Mouse (Mus musculus): ENCODE measurements around the gene Tmem86a.

The Tmem86a gene

DNA sequence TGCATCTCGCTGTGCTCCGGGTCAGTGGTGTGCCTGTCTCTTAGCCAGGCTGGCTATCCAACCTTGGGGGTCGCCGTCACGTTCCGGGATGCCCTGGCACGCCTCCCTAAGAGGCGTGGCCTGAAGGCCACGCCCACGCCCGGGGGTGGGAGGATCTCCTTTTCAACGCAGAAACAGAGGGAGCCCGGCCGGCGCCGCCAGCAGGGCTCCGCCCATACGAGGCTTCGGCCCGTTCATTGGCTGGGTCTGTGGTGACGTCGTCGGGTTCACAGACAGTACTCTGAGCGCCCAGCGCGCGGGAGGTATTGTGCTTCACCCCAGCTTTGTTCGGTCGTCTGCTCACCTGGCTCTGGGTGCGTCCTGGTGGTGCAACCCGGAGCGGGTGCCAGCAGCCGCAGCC is at the start of gene Tmem86a:
TSS of gene Tmem86a (plus strand) at position 236 of the 400 bp plus-strand sequence.
- in situ Hi-C loops (cut with MboI, MseI) = no loop called here

- in situ Hi-C loops (cut with MboI, MseI) = no loop called here
Observed at GRCm38 (mm10) chr7:47000644-47000983, 49.8 kb upstream of the Tmem86a start.

- in situ Hi-C loops (cut with MboI, MseI) = no loop called here
Observed at GRCm38 (mm10) chr7:47001125-47001899, 49.1 kb upstream of the Tmem86a start.

DNA sequence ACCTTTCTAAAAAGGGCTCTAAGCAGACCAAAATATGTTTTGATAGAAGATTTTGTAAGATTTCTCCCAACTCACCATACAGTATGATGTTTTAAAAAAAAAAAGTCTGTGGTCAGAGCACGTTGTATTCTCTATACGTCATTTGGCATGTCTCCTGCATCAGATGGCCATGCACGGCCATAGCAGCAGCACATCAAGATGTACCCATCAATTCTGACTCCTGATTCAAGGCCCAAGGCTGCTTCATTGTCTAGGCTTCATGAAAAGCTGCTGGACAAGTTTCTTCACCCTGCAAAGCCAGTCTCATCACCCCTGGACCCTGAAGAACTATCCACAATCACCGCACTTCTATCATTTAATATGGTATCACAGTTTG is 48.5 kb upstream of the Tmem86a start:
- in situ Hi-C loops (cut with MboI, MseI) = no loop called here

- in situ Hi-C loops (cut with MboI, MseI) = no loop called here
Observed at GRCm38 (mm10) chr7:47003411-47004115, 46.8 kb upstream of the Tmem86a start.

GRCm38 (mm10) chr7:47007109-47007780 is 43.2 kb upstream of the Tmem86a start:
- in situ Hi-C loops (cut with MboI, MseI) = loop anchor here (5.0 kb wide), 2 partner anchors 45 to 85 kb away; no protein-coding TSS in a partner anchor

DNA sequence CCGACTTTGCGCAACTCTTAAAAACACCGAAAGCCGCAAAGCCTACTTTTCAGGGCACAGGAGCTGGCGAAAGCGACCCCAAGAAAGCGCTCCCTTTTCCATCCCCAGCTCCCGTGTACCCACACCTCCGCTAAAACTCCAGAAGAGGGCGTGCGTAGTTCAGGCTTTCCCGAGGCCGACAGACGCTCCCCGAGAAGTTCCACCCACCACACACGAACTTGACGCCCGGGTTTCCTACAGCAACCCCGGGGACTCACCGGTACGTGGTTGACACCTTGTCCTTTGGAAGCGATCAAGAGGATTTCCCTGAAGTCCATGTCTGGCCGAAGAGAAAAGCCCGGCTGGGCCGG is 42.6 kb upstream of the Tmem86a start:
- in situ Hi-C loops (cut with MboI, MseI) = loop anchor here (5.0 kb wide), 2 partner anchors 45 to 85 kb away; no protein-coding TSS in a partner anchor

- in situ Hi-C loops (cut with MboI, MseI) = loop anchor here (5.0 kb wide), 2 partner anchors 46 to 86 kb away; no protein-coding TSS in a partner anchor
Observed at GRCm38 (mm10) chr7:47008168-47008993, 42.0 kb upstream of the Tmem86a start, which contains the start of gene Spty2d1. Gene Spty2d1, minus strand, starts transcription at chr7:47008411.

DNA sequence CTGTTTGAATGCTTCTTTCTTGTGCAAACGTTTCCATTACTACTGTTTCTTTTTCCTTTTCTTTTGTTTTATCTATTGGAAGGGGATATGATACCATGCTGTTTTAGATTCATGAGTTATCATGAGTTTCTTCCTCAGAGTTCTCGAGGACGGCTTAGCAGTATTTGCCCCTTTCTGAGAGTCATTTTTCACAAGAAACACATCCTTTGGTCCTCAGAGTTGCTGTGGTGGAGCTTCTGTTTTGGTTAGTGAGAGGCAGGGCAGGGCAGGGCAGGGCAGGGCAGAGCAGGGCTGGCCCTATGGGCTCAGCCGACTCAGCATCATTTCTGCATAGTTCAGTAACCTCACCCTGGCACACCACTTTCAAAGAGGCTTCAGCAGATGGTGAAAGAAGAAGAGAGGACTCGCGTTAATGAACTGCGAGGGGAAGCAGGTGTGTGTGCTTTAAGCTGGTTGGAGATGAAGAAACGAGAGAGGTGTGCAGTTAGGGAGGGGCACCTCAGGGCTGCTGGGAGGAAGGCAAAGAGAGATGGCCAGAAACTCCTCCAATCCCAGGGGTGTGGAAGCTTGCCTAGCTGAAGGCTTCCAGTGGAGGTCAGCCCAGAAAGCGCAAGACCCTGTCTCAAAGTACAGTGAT is 37.2 kb upstream of the Tmem86a start:
- in situ Hi-C loops (cut with MboI, MseI) = no loop called here

DNA sequence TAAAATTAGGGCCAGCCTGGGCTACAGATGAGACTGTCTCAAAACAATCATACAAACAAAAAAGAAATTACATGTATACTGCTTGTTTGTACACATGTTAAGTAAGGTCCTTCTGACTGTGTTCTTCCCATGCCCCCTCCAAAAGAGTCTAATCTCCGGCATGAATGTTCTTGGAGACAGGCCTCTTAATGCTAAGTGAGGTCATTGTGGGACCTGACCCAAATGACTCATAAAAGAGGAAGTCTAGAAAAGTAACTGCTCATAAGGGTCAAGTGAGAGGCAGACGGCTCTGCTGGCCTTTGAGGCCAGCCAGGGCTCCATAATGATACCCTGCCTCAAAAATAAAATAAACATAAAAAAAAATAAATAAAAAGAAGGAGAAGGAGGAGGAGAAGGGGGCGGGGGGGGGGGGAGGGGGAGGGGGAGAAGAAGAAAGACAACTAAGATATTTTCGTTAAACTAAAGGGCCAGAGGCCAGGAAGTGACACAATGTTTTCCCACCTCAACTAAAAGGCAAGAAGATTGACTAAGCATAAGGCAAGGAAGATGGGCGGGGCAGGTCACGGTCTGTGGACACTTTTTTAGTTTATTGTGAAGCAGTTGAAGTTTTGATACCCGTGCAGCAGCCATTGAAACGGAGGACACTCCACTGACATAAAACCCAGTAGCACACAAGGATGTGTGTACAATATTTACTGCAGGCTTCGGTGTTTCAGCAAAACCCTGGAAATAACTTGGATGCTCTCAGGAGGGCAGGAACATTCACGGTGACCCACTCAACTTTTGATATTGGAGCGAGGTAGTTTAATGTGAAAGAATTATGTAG is 35.6 kb upstream of the Tmem86a start:
- in situ Hi-C loops (cut with MboI, MseI) = no loop called here

GRCm38 (mm10) chr7:47015390-47016065 is 34.9 kb upstream of the Tmem86a start:
- in situ Hi-C loops (cut with MboI, MseI) = no loop called here

DNA sequence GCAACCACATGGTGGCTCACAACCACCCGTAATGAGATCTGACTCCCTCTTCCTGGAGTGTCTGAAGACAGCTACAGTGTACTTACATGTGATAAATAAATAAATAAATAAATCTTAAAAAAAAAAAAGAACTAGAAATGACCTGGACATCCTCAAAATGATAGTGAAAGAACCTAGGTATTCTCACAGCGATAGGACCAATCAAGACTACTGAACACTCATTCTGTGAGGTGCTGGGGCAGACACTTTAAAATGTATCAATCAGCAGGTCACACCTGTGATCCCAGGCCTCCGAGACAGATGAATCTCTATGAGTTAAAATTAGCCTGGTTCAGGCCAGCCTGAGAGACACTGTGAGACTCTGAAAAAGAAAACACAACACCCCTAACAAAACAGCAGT is 33.8 kb upstream of the Tmem86a start:
- in situ Hi-C loops (cut with MboI, MseI) = no loop called here

- in situ Hi-C loops (cut with MboI, MseI) = no loop called here
Observed at GRCm38 (mm10) chr7:47017146-47017545, 33.3 kb upstream of the Tmem86a start.

DNA sequence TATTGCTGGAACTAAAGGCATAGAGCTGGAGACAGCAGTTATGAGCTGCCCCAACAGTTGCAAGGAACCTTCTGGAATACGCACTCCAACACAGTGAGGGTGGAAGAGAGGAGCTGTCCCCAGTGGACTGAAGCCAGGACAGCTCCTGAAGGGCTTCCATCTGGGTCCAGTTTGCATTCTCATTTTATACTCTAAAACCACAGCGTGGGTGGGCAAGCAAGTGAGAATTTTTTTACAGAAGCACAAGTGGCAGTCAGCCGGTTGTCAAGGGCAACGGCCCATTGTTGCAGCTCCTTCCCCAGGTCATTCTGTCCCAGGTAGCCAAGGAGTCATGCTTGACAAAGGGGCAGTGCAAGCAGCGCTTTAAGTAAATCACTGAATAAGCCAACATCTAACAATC is 30.8 kb upstream of the Tmem86a start:
- in situ Hi-C loops (cut with MboI, MseI) = loop anchor here (5.0 kb wide), 2 partner anchors 83 to 123 kb away; no protein-coding TSS in a partner anchor

GRCm38 (mm10) chr7:47020956-47021355 is 29.4 kb upstream of the Tmem86a start:
- in situ Hi-C loops (cut with MboI, MseI) = loop anchor here (5.0 kb wide), 2 partner anchors 81 to 121 kb away; no protein-coding TSS in a partner anchor

- in situ Hi-C loops (cut with MboI, MseI) = loop anchor here (5.0 kb wide), 2 partner anchors 80 to 120 kb away; no protein-coding TSS in a partner anchor
Observed at GRCm38 (mm10) chr7:47022482-47022881, 27.9 kb upstream of the Tmem86a start.

GRCm38 (mm10) chr7:47023530-47023929 is 26.9 kb upstream of the Tmem86a start:
- in situ Hi-C loops (cut with MboI, MseI) = loop anchor here (5.0 kb wide), 2 partner anchors 79 to 119 kb away; no protein-coding TSS in a partner anchor

GRCm38 (mm10) chr7:47024454-47024853 is 25.9 kb upstream of the Tmem86a start:
- in situ Hi-C loops (cut with MboI, MseI) = loop anchor here (5.0 kb wide), 2 partner anchors 78 to 118 kb away; no protein-coding TSS in a partner anchor

GRCm38 (mm10) chr7:47025429-47025828 is 25.0 kb upstream of the Tmem86a start:
- in situ Hi-C loops (cut with MboI, MseI) = no loop called here

All from T-helper 1 cell (primary cell).